Mouse (Mus musculus) activated CD4-positive, CD25-positive, alpha-beta regulatory T cell, adult 4 months (primary cell): ENCODE results near the gene Gng4. TPM values are rescaled to one million over a fixed set of nuclear protein-coding genes. Genes with fewer than 3 reads are reported as not detected.
A peak's percentile ranks its signal among the peaks of the same experiment; 100 is the strongest.
"Not testable (repeated sequence)": the region's sequence is repeated elsewhere in the genome, so short reads cannot be mapped to it uniquely, and the experiment has no call there.

Experiments
- ATAC-seq: one replicate; pipeline ENCODE4 v1.8.0; 2017
- polyA plus RNA-seq, 2 experiments: library from polyadenylated mRNA; unstranded; fragments of 100-300 nt; shearing (Covaris generic); gene quantifications; one replicate each; pipeline ENCODE4 v1.2.1; 2017

Gene Gng4
- under 1 TPM in 1 of 2 experiments, not detected in 1; 0.53 TPM for polyA plus RNA-seq

- peak; percentile 36 for ATAC-seq
Measured at GRCm38 (mm10) chr13:13783894-13784419, at the start of gene Gng4. TSS of gene Gng4 (plus strand) at chr13:13784059.

GRCm38 (mm10) chr13:13739232-13739631 is 44.6 kb upstream of the Gng4 start:
- ATAC-seq: no peak

GRCm38 (mm10) chr13:13745911-13746310 is 37.9 kb upstream of the Gng4 start:
- no peak for ATAC-seq

- ATAC-seq: no peak
Measured at GRCm38 (mm10) chr13:13775778-13776494, 7.9 kb upstream of the Gng4 start.

GRCm38 (mm10) chr13:13777052-13777451 is 6.8 kb upstream of the Gng4 start:
- no peak for ATAC-seq

GRCm38 (mm10) chr13:13777696-13778095 is 6.2 kb upstream of the Gng4 start:
- no peak for ATAC-seq

- no peak for ATAC-seq
Measured at GRCm38 (mm10) chr13:13778837-13779458, 4.9 kb upstream of the Gng4 start.

- no peak for ATAC-seq
Measured at GRCm38 (mm10) chr13:13780271-13780670, 3.6 kb upstream of the Gng4 start.

GRCm38 (mm10) chr13:13781026-13781425 is 2.8 kb upstream of the Gng4 start:
- ATAC-seq: no peak

- no peak for ATAC-seq
Measured at GRCm38 (mm10) chr13:13783296-13783695, 563 bp upstream of the Gng4 start.

- ATAC-seq: peak; percentile 10
Measured at GRCm38 (mm10) chr13:13784420-13784936, 619 bp downstream of the Gng4 start.

- no peak for ATAC-seq
Measured at GRCm38 (mm10) chr13:13784981-13785783, 1.3 kb downstream of the Gng4 start.

- ATAC-seq: no peak
Measured at GRCm38 (mm10) chr13:13786971-13787370, 3.1 kb downstream of the Gng4 start.

- no peak for ATAC-seq
Measured at GRCm38 (mm10) chr13:13788070-13788469, 4.2 kb downstream of the Gng4 start.

- no peak for ATAC-seq
Measured at GRCm38 (mm10) chr13:13791981-13792380, 8.1 kb downstream of the Gng4 start.

- no peak for ATAC-seq
Measured at GRCm38 (mm10) chr13:13795166-13795832, 11.4 kb downstream of the Gng4 start.

- no peak for ATAC-seq
Measured at GRCm38 (mm10) chr13:13796082-13796481, 12.2 kb downstream of the Gng4 start.

- not testable (repeated sequence) for ATAC-seq
Measured at GRCm38 (mm10) chr13:13797816-13798215, 14.0 kb downstream of the Gng4 start.

GRCm38 (mm10) chr13:13798775-13799174 is 14.9 kb downstream of the Gng4 start:
- no peak for ATAC-seq

GRCm38 (mm10) chr13:13808337-13809132 is 24.7 kb downstream of the Gng4 start:
- ATAC-seq: no peak

- ATAC-seq: no peak
Measured at GRCm38 (mm10) chr13:13810885-13811284, 27.0 kb downstream of the Gng4 start.
